Mouse (Mus musculus) forebrain, embryonic 13.5 days (tissue): ENCODE measurements around the gene Pknox2. TPM values are rescaled to one million over a fixed set of nuclear protein-coding genes. Genes with fewer than 3 reads are reported as not detected.
A peak's percentile ranks its signal among the peaks of the same experiment; 100 is the strongest.

Source experiments
- ATAC-seq: fragments of 200-750 bp; cut with Nextera tagmentation; 2 replicates; pipeline ENCODE4 v1.8.0; 2017
- H3K27ac ChIP-seq: fragments of 300-500 bp; sonication (generic); 2 replicates; pipeline ENCODE4 v1.5.1; 2015; ENCODE audit warnings: inconsistent platforms, mild to moderate bottlenecking, moderate library complexity
- H3K27me3 ChIP-seq: fragments of 300-500 bp; sonication (generic); 2 replicates; pipeline ENCODE4 v1.6.1; 2015; ENCODE audit warnings: mild to moderate bottlenecking, inconsistent platforms
- H3K36me3 ChIP-seq: fragments of 300-500 bp; sonication (generic); 2 replicates; pipeline ENCODE4 v1.6.1; 2015; ENCODE audit warnings: mild to moderate bottlenecking, inconsistent platforms; ENCODE audit not compliant: poor library complexity, severe bottlenecking
- H3K4me1 ChIP-seq: fragments of 300-500 bp; sonication (generic); 2 replicates; pipeline ENCODE4 v1.6.1; 2015; ENCODE audit warnings: inconsistent platforms
- H3K4me2 ChIP-seq: fragments of 300-500 bp; sonication (generic); 2 replicates; pipeline ENCODE4 v1.6.1; 2015; ENCODE audit warnings: inconsistent platforms, mild to moderate bottlenecking, moderate library complexity
- H3K4me3 ChIP-seq: fragments of 300-500 bp; sonication (generic); 2 replicates; pipeline ENCODE4 v1.5.1; 2015; ENCODE audit warnings: mild to moderate bottlenecking, inconsistent platforms
- H3K9ac ChIP-seq: fragments of 300-500 bp; sonication (generic); 2 replicates; pipeline ENCODE4 v1.6.1; 2015; ENCODE audit warnings: mild to moderate bottlenecking, inconsistent platforms
- H3K9me3 ChIP-seq: fragments of 300-500 bp; sonication (generic); replicated peaks from 2 replicates; pipeline ENCODE4 v1.6.1; 2016; ENCODE audit warnings: inconsistent platforms
- WGBS: fragments of 180-500 bp; shearing (Covaris S2); methylation state at CpG from one replicate; pipeline ENCODE4 v1.1.7; 2015; 5-methylcytosine and 5-hydroxymethylcytosine counted together
- polyA plus RNA-seq: library from polyadenylated mRNA; unstranded; fragments of >200 nt; fragmentation: Nextera tagmentation; extraction: Ambion mirVana; gene quantifications from 2 replicates; pipeline ENCODE4 v1.2.1, GENCODE M21; 2015

The Pknox2 gene
- polyA plus RNA-seq, 1 experiment from 2014 or later: 18.7 TPM

- Histone ChIP-seq H3K36me3 (no peaks in the 10 kb centered on the region), H3K9me3 (no peaks in the 10 kb centered on the region), H3K27ac (no peak overlapping the region), H3K4me2 (no peak overlapping the region), H3K4me1 (peaks cover 34% of the 10 kb centered on the region), H3K27me3 (no peaks in the 10 kb centered on the region), H3K4me3 (no peak overlapping the region), H3K9ac (no peak overlapping the region)
- 78% methylated on average over 2 of the region's 2 CpGs for WGBS
- ATAC-seq: no peak
Measured at GRCm38 (mm10) chr9:36942561-36942960, 204.6 kb downstream of the Pknox2 start.

DNA sequence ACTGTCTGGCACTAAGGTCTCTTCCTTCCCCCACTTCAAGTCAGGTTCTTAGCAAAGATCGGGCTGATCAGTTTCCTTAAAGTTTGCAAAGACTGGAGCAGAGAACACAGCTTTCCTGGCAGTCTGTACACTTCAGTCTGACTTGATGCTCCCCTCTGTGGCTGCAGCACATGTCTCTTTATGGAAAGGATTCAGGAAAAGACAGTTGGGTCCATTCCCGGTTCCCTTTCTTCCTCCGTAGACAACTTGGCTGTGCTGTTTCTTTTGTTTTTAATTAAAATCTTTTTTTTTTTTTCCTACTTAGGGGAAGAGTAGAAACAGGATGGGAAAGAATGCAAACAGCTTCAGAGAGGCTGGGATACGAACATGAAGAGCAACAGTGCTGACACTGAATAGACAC, 205.1 kb downstream of the Pknox2 start:
- no peak overlapping the region for H3K27ac ChIP-seq
- 69% methylated on average over 4 of the region's 4 CpGs for WGBS
- ATAC-seq: no peak
- no peaks in the 10 kb centered on the region for H3K36me3 ChIP-seq
- no peaks in the 10 kb centered on the region for H3K9me3 ChIP-seq
- no peak overlapping the region for H3K9ac ChIP-seq
- H3K4me2 ChIP-seq: no peak overlapping the region
- no peaks in the 10 kb centered on the region for H3K27me3 ChIP-seq
- peaks cover 34% of the 10 kb centered on the region for H3K4me1 ChIP-seq
- no peak overlapping the region for H3K4me3 ChIP-seq

DNA sequence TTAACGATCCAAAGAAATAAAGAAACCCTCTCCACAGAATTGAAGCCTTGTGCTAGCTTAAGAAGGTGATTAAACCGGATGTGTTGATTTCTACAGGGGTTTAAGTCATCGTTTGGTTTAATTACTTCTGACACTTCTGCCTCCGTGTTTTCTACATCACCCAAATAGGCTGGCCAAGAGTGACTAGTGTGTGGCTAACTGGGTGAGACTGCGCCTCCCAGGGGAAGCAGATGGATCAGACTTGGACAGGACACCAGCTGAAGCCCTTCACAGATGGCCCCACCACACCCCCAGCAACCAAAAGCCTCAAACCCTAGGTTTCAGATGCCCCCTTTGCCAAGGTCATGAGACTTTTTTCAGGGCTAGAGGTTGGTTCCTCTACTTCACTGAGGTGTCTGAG, 205.6 kb downstream of the Pknox2 start:
- no peak for ATAC-seq
- H3K27ac ChIP-seq: 0 out of 2 replicates have a peak overlapping the region, but pooled peaks have one; percentile 5
- H3K9me3 ChIP-seq: no peaks in the 10 kb centered on the region
- H3K9ac ChIP-seq: no peak overlapping the region
- H3K4me1 ChIP-seq: peaks cover 34% of the 10 kb centered on the region
- H3K4me2 ChIP-seq: no peak overlapping the region
- H3K27me3 ChIP-seq: no peaks in the 10 kb centered on the region
- no peak overlapping the region for H3K4me3 ChIP-seq
- no peaks in the 10 kb centered on the region for H3K36me3 ChIP-seq
- WGBS: 11% methylated on average over 5 of the region's 5 CpGs

- WGBS: 33% methylated on average over 8 of the region's 8 CpGs
- H3K4me3 ChIP-seq: no peak overlapping the region
- H3K27ac ChIP-seq: peak overlapping the region; percentile 31
- no peak overlapping the region for H3K9ac ChIP-seq
- no peaks in the 10 kb centered on the region for H3K27me3 ChIP-seq
- no peaks in the 10 kb centered on the region for H3K9me3 ChIP-seq
- no peaks in the 10 kb centered on the region for H3K36me3 ChIP-seq
- ATAC-seq: peak; percentile 52
- no peak overlapping the region for H3K4me2 ChIP-seq
- H3K4me1 ChIP-seq: peaks cover 42% of the 10 kb centered on the region
Measured at GRCm38 (mm10) chr9:36938601-36939078, 208.6 kb downstream of the Pknox2 start.

DNA sequence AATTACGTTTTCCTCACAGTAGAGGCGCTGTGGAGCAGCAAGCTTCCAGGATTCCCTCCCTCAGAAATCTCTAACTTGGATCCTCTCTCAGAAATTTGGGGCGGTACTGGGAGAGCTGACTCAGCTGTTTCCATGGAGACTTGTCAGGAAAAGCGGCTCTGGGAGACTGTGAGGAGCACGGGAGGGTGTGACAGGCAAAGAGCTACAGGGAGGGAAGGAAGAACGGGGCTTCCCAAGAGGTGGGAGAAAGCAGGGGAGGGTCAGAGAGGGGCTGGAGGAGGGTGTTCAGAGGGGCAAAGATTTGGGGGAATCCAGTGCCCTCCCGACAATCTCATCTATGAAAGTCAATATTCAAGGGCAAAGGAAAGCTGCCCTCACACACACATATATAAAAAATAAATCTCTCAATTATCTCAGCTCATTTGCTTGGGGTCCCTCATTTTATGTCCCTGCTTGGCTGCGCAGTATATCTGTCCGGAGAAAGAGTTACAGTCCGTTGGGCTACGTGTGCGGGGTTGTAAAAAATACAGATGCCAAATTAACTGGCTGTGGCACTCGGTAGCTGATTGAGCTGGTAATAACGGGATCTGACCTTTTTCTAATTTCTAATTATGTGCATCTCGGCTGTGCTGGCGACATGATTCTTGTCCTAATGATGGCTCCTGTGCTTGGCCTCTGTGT, 213.3 kb downstream of the Pknox2 start:
- Histone ChIP-seq H3K4me2 (peak overlapping the region; percentile 27), H3K4me1 (peaks cover 24% of the 10 kb centered on the region), H3K27me3 (no peaks in the 10 kb centered on the region), H3K9ac (no peak overlapping the region), H3K36me3 (peaks cover 10% of the 10 kb centered on the region), H3K9me3 (no peaks in the 10 kb centered on the region), H3K4me3 (no peak overlapping the region), H3K27ac (no peak overlapping the region)
- 33% methylated on average over 16 of the region's 16 CpGs for WGBS
- ATAC-seq: peak; percentile 87

DNA sequence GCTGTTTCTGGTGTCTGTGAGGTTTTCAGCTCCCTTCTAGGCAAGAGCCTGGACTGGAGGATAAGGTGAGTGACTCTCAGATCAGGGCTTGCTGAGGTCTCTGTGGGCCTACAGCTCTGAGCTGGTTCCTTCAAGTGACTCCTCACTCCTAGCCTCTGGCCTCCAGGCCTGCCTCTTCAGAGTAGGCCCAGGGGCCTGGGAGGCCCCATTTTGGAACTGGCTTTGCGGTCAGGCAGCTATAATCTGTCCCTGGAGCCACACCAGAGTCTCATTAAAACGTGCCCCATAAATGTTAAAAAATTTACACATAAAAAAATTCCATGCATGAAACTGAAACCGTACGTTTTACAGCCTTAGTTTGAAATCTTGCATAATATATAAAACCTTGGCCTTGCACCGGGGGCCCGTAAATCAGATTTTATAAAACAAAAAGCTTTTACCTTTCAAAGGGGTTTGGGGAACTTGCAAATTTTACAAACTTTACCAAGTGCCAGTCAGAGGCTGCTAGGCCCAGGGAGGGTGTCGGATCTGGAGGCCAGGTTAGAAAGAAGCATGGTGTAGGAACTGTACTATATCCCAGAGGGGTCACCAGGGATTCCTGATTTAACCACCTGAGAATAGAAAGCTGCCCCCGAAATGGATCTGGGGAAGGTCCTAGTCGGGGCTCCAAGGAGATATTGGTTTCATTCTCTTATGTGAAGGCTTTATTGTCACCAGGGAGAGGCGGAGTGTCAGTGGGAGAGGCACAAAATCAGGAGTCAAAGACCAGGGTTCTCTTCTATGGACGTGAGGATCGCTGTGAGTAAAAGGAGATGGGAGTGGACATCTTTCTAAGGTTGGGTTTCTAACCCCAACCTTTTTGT, 214.0 kb downstream of the Pknox2 start:
- no peak overlapping the region for H3K4me2 ChIP-seq
- no peak overlapping the region for H3K9ac ChIP-seq
- H3K9me3 ChIP-seq: no peaks in the 10 kb centered on the region
- no peaks in the 10 kb centered on the region for H3K27me3 ChIP-seq
- H3K27ac ChIP-seq: no peak overlapping the region
- H3K4me1 ChIP-seq: peaks cover 17% of the 10 kb centered on the region
- 70% methylated on average over 12 of the region's 12 CpGs for WGBS
- peak; percentile 19; the same call in 1 of the 2 replicates for ATAC-seq
- no peak overlapping the region for H3K4me3 ChIP-seq
- H3K36me3 ChIP-seq: peaks cover 10% of the 10 kb centered on the region

- Histone ChIP-seq H3K4me2 (no peak overlapping the region), H3K4me1 (peaks cover 13% of the 10 kb centered on the region), H3K9ac (no peak overlapping the region), H3K27ac (no peak overlapping the region), H3K36me3 (peaks cover 10% of the 10 kb centered on the region), H3K4me3 (no peak overlapping the region), H3K27me3 (no peaks in the 10 kb centered on the region), H3K9me3 (no peaks in the 10 kb centered on the region)
- ATAC-seq: no peak
- WGBS: 87% methylated on average over 4 of the region's 4 CpGs
Measured at GRCm38 (mm10) chr9:36931657-36932056, 215.6 kb downstream of the Pknox2 start.

GRCm38 (mm10) chr9:36923753-36924152, 223.5 kb downstream of the Pknox2 start:
- Histone ChIP-seq H3K4me1 (peaks cover 29% of the 10 kb centered on the region), H3K27ac (no peak overlapping the region), H3K9ac (no peak overlapping the region), H3K9me3 (no peaks in the 10 kb centered on the region), H3K27me3 (no peaks in the 10 kb centered on the region), H3K4me3 (no peak overlapping the region), H3K36me3 (no peaks in the 10 kb centered on the region), H3K4me2 (no peak overlapping the region)
- WGBS: 93% methylated on average over 5 of the region's 5 CpGs
- ATAC-seq: no peak

GRCm38 (mm10) chr9:36921718-36922415, 225.3 kb downstream of the Pknox2 start:
- Histone ChIP-seq H3K4me3 (no peak overlapping the region), H3K36me3 (no peaks in the 10 kb centered on the region), H3K27me3 (no peaks in the 10 kb centered on the region), H3K4me2 (no peak overlapping the region), H3K9me3 (no peaks in the 10 kb centered on the region), H3K9ac (0 out of 2 replicates have a peak overlapping the region, but pooled peaks have one; percentile 10), H3K27ac (peak overlapping the region; percentile 75), H3K4me1 (peaks cover 30% of the 10 kb centered on the region)
- peak; percentile 75 for ATAC-seq
- 15% methylated on average over 13 of the region's 13 CpGs for WGBS

GRCm38 (mm10) chr9:36919472-36919871, 227.7 kb downstream of the Pknox2 start:
- Histone ChIP-seq H3K4me1 (peaks cover 35% of the 10 kb centered on the region), H3K4me2 (no peak overlapping the region), H3K36me3 (no peaks in the 10 kb centered on the region), H3K27me3 (no peaks in the 10 kb centered on the region), H3K9ac (no peak overlapping the region), H3K9me3 (no peaks in the 10 kb centered on the region), H3K27ac (no peak overlapping the region), H3K4me3 (no peak overlapping the region)
- 38% methylated on average over 4 of the region's 4 CpGs for WGBS
- no peak for ATAC-seq

DNA sequence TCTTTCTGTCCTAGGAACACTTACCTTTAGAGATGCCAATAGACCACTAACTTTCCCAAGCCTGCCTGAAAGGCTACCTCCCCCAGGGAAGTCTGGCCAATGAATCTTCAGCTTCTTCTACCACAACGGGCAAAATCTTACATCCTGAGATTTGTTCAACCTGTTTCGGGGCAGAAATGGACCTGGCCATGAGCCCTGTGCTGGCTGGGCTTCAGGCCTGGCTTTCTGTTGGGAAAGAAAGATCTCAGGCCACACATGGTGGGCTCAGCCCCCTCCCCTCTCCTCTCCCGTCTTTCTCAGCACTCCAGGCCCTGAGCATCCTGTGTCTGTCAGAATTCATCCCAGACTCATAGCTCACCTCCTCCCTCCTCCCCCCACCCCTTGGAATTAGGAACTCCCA, 228.6 kb downstream of the Pknox2 start:
- no peaks in the 10 kb centered on the region for H3K27me3 ChIP-seq
- H3K9me3 ChIP-seq: no peaks in the 10 kb centered on the region
- WGBS: 62% methylated on average over 3 of the region's 3 CpGs
- H3K4me2 ChIP-seq: no peak overlapping the region
- no peak for ATAC-seq
- peaks cover 35% of the 10 kb centered on the region for H3K4me1 ChIP-seq
- H3K9ac ChIP-seq: no peak overlapping the region
- 0 out of 2 replicates have a peak overlapping the region, but pooled peaks have one; percentile 7 for H3K27ac ChIP-seq
- no peaks in the 10 kb centered on the region for H3K36me3 ChIP-seq
- no peak overlapping the region for H3K4me3 ChIP-seq

- H3K4me2 ChIP-seq: 0 out of 2 replicates have a peak overlapping the region, but pooled peaks have one; percentile 13
- no peak for ATAC-seq
- H3K36me3 ChIP-seq: no peaks in the 10 kb centered on the region
- H3K4me3 ChIP-seq: no peak overlapping the region
- WGBS: 57% methylated on average over 5 of the region's 5 CpGs
- no peak overlapping the region for H3K9ac ChIP-seq
- H3K27me3 ChIP-seq: no peaks in the 10 kb centered on the region
- H3K9me3 ChIP-seq: no peaks in the 10 kb centered on the region
- H3K4me1 ChIP-seq: peaks cover 24% of the 10 kb centered on the region
- no peak overlapping the region for H3K27ac ChIP-seq
Measured at GRCm38 (mm10) chr9:36916915-36917314, 230.3 kb downstream of the Pknox2 start.
